Mouse (Mus musculus): ENCODE results near the gene Ppm1n.

DNA sequence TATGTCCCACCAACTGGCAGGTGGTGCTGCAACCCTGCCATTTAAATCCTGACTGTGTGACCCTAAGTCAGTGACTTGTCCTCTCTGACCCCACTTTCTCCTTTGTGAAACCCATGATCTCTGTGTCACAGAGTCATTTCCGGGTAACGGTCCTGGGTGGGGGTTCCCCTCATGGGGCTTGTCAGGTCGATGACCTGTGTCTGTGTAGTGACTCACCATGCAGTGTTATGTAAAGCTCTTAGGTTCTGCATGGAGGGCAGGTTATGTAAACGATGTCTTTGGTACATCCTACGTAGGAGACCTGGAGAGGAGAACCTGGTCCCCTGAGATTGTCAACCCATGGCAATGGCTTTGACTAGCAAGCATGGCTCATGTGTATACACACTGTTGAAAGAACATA, 41.6 kb upstream of the Ppm1n start:
- TF ChIP-seq CTCF (conservative IDR thresholded peaks at IDR 0.05; ENCODE audit: low read length) (no peak), NANOG (IDR thresholded peaks at IDR 0.05; ENCODE audit: borderline replicate concordance, low read length) (no peak)

All from E14TG2a.4 (cell line).